Mouse (Mus musculus): ENCODE results near the gene Qrsl1.

Qrsl1 gene

DNA sequence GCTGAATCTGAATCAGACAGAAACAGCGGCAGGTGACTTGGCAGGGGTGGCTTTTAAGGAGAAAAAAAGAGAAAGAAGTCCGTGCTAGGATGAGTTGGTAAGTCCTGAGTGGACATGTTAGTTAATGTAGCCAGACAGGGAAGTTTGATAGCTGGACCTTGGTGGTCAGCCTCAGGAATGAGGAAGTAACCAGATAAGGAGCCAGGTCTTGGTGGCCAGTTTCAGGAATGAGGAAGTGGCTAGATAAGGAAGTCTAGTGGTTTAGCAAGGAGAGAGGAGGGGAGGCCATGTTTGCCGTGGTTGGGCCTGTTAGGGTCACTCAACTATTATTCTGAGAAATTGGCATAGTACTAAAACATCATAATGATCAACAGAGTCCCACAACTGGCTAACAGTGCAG lies 45.2 kb downstream of the Qrsl1 start:
- DNase-seq: no peak

- DNase-seq: no peak
Observed at GRCm38 (mm10) chr10:43855916-43856315, 45.6 kb downstream of the Qrsl1 start.

DNA sequence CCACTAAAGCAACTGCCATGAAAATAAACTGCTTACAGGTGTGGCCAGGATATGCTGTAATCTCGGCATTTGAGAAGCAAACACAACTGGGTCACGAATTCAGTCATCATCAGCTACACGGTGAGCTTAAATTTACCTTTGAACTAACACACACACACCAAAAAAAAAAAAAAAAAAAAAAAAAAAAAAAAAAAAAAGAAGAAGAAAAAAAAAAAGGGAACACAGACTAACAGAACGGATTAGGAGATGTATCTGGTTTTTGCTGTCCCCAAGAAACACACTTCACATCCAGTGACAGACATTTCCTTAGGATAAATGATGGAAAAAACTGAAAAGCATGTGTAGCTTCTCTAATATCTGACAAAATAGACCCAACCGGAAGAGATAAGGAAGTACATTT lies 49.6 kb downstream of the Qrsl1 start:
- DNase-seq: no peak

DNA sequence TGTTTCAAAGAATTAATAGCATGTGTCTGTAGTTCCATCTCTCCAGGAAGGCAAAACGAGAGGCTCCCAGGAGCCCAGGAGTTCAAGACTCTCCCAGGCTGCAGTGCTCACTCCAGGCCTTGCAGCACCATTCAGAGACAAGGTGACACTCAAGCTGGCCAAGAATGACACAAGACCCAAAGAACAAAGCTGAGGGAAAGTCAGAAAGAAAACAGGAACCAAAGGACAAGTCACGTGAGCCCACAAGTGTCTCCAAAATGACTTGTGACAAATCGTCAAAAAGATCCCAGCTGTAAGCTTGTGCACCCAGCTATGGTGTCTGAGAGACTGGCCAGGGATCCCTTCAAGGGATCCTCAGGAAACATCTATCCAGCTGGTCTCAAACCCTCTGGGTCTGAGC lies 52.1 kb downstream of the Qrsl1 start:
- no peak for DNase-seq

DNA sequence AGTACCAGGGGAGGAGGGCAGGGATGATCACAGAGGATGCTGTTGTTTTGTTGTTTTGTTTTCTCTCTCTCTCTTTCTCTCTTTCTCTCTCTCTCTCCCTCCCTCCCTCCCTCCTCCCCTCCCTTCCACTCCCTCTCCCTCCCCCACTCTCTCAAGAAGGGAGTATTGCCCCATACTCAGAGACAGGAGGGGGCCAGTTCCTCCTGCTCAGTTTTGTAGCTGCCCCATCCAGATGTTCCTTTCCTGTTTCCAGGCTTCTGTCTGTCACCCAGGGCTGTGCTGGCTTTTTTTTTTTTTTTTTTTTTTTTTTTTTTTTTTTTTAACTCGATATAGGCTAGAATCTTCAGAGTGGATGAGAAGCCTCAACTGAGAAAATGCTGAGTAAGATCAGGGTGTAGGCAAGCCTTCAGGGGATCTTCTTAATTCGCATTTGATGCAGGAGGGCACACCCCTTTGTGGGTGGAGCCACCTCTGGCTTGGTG lies 55.4 kb downstream of the Qrsl1 start:
- DNase-seq: no peak

- no peak for DNase-seq
Observed at GRCm38 (mm10) chr10:43845442-43845841, 56.1 kb downstream of the Qrsl1 start.

GRCm38 (mm10) chr10:43841441-43841840 lies 60.1 kb downstream of the Qrsl1 start:
- no peak for DNase-seq

- no peak for DNase-seq
Observed at GRCm38 (mm10) chr10:43832868-43833267, 68.7 kb downstream of the Qrsl1 start.

- DNase-seq: no peak
Observed at GRCm38 (mm10) chr10:43830251-43831018, 71.1 kb downstream of the Qrsl1 start.

DNA sequence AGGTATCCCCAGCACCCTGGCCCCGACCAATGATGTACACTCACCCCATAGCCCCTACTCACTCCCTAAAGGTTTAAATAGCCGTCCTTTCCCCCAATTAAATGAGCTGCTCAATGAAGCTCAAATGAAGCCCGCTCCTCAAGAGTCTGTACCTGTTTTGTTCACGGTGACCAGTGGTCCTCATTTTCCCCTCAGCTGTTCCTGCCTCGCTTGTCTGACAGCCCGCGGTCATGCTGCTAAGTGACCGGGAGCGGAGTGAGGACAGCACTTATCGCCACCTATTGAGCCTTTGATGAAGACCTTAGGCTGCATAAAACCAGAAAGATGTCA lies 72.9 kb downstream of the Qrsl1 start:
- no peak for DNase-seq

DNA sequence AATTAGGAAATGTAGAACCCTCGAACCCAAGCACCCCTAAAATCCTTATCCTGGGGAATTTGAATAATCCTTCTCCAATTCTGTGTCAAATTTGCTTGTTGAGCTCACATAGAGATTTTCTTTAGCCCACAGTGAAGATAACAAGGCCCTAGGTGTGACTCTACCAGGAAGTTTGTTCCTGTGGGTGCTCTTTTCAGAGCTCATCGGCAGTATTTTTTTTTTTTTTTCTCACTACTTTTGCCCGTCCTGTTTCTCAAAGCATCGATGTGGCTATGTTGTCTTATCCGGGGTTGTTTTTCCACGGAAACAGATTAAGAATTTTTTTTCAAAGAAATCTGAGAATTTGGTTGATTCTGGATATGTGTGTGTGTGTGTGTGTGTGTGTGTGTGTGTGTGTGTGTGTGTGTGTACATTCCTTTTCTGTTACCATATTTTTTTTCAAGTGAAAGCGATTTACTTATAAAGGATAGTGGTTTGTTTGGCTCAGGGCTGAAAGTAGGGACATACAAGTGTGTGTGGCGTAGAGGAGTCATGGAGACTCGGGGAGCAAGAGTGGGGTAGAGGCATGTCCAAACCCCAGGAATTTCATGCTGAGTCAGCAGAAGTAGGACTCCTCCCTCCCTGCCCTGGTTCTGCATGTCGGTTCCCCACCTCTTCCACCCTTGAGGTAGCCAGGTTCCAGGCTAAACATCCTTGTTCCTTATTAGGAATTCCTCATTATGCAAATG lies 73.4 kb downstream of the Qrsl1 start:
- no peak for DNase-seq

- DNase-seq: no peak
Observed at GRCm38 (mm10) chr10:43826773-43827621, 74.5 kb downstream of the Qrsl1 start.

GRCm38 (mm10) chr10:43825696-43826095 lies 75.8 kb downstream of the Qrsl1 start:
- no peak for DNase-seq

DNA sequence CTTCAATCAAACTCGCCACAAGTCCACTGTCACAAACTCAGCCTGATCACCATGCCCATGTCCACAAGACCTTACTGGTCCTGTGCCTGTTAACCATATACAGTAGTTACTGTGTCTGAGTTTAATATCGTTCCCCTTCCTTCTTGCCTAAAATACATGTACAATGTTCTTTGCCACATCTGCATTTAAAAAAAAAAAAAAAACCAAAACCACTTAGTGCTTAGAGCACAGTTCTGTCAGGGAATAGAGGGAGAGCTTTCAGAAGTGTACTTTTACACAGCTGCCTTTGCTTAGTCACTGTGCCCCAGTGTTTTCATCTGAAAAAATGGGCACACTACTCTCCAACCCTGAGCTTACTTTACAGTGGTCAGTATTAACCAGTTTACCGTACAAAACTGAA lies 76.8 kb downstream of the Qrsl1 start:
- DNase-seq: no peak
